Mouse (Mus musculus): ENCODE data around the gene Fignl1. TPM values are rescaled to one million over a fixed set of nuclear protein-coding genes. Genes with fewer than 3 reads are reported as not detected.

Fignl1 gene
- total and polyA plus RNA-seq, 3 experiments = 3.6 to 120 (median 97.4) TPM

- no peak for TF ChIP-seq POLR2AphosphoS5 (IDR thresholded peaks at IDR 0.05; ENCODE audit: insufficient replicate concordance, low read depth, low read length)
- TF ChIP-seq CTCF (IDR thresholded peaks at IDR 0.05; ENCODE audit: low read depth, low read length) = no peak
- no peak for TF ChIP-seq GATA2 (IDR thresholded peaks at IDR 0.05; ENCODE audit: borderline replicate concordance, low read depth, low read length)
- TF ChIP-seq GATA1 (IDR thresholded peaks at IDR 0.05; ENCODE audit: borderline replicate concordance, low read length) = no peak
- no peak for TF ChIP-seq TAL1 (conservative IDR thresholded peaks at IDR 0.05; ENCODE audit: low read depth, low read length)
- Histone ChIP-seq H3K9me3 (replicated peaks) (peaks cover 34% of the 10 kb centered on the region), H3K36me3 (replicated peaks) (no peaks in the 10 kb centered on the region), H3K4me3 (ENCODE audit: low read depth, low read length) (no peak overlapping the region), H3K4me1 (ENCODE audit: insufficient read depth, low read depth, low read length) (peaks cover 58% of the 10 kb centered on the region), H3K27me3 (ENCODE audit: insufficient read depth, low read length) (peaks cover 55% of the 10 kb centered on the region)
- DNase-seq (ENCODE audit: low spot score) = no peak
- no peak for ATAC-seq (ENCODE audit: extremely low read depth, insufficient number of reproducible peaks, low FRiP score, poor library complexity, severe bottlenecking)
Measured at GRCm38 (mm10) chr11:11823980-11824911, 15.5 kb upstream of the Fignl1 start.

- TF ChIP-seq POLR2AphosphoS5 (IDR thresholded peaks at IDR 0.05; ENCODE audit: insufficient replicate concordance, low read depth, low read length) (no peak), GATA1 (IDR thresholded peaks at IDR 0.05; ENCODE audit: borderline replicate concordance, low read length) (no peak), GATA2 (IDR thresholded peaks at IDR 0.05; ENCODE audit: borderline replicate concordance, low read depth, low read length) (no peak), TAL1 (conservative IDR thresholded peaks at IDR 0.05; ENCODE audit: low read depth, low read length) (no peak), CTCF (IDR thresholded peaks at IDR 0.05; ENCODE audit: low read depth, low read length) (no peak)
- H3K27me3 ChIP-seq (ENCODE audit: insufficient read depth, low read length) = peaks cover 39% of the 10 kb centered on the region
- DNase-seq (ENCODE audit: low spot score) (no peak), ATAC-seq (ENCODE audit: extremely low read depth, insufficient number of reproducible peaks, low FRiP score, poor library complexity, severe bottlenecking) (no peak)
- no peak overlapping the region; the same call in 1 of the 2 replicates for H3K4me3 ChIP-seq (ENCODE audit: low read depth, low read length)
- no peaks in the 10 kb centered on the region for H3K36me3 ChIP-seq (replicated peaks)
- peaks cover 57% of the 10 kb centered on the region for H3K4me1 ChIP-seq (ENCODE audit: insufficient read depth, low read depth, low read length)
- peaks cover 20% of the 10 kb centered on the region for H3K9me3 ChIP-seq (replicated peaks)
Measured at GRCm38 (mm10) chr11:11822181-11823095, 13.7 kb upstream of the Fignl1 start.

DNA sequence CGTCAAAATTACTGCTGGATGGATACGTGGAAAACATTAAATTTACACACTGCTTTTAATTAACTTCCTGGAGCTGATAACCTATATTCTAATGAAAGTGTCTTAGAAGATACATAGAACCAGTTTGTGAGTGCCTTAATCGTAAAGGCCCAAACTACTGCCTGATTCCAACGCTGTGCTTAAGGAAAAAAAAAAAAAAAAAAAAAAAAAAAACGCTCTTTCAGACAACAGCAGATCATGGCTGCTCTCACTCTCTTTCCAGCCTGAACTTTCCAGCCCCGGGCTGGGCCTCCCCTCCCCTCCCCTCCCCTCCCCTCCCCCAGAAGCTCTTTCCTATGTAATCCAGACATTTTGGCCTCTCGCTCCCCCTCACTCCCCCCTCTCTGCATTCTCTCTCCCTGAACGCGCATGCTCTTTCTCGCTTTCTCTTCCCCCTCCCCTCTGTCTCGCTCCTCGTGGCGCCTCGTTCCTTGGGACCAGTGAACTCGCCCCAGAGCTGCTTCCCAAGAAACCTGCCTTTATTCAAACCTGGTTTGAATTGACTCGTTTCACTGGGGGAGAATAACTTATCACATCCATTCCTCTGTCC, 12.7 kb upstream of the Fignl1 start:
- DNase-seq (ENCODE audit: low spot score) = no peak
- ATAC-seq (ENCODE audit: extremely low read depth, insufficient number of reproducible peaks, low FRiP score, poor library complexity, severe bottlenecking) = no peak
- H3K27me3 ChIP-seq (ENCODE audit: insufficient read depth, low read length) = peaks cover 33% of the 10 kb centered on the region
- H3K4me3 ChIP-seq (ENCODE audit: low read depth, low read length) = no peak overlapping the region
- no peak for TF ChIP-seq CTCF (IDR thresholded peaks at IDR 0.05; ENCODE audit: low read depth, low read length)
- TF ChIP-seq POLR2AphosphoS5 (IDR thresholded peaks at IDR 0.05; ENCODE audit: insufficient replicate concordance, low read depth, low read length) = no peak
- TF ChIP-seq TAL1 (conservative IDR thresholded peaks at IDR 0.05; ENCODE audit: low read depth, low read length) = no peak
- TF ChIP-seq GATA2 (IDR thresholded peaks at IDR 0.05; ENCODE audit: borderline replicate concordance, low read depth, low read length) = no peak
- TF ChIP-seq GATA1 (IDR thresholded peaks at IDR 0.05; ENCODE audit: borderline replicate concordance, low read length) = no peak
- peaks cover 60% of the 10 kb centered on the region for H3K4me1 ChIP-seq (ENCODE audit: insufficient read depth, low read depth, low read length)
- H3K36me3 ChIP-seq (replicated peaks) = no peaks in the 10 kb centered on the region
- H3K9me3 ChIP-seq (replicated peaks) = peaks cover 11% of the 10 kb centered on the region

GRCm38 (mm10) chr11:11820737-11821136, 12.0 kb upstream of the Fignl1 start:
- peaks cover 67% of the 10 kb centered on the region for H3K4me1 ChIP-seq (ENCODE audit: insufficient read depth, low read depth, low read length)
- H3K4me3 ChIP-seq (ENCODE audit: low read depth, low read length) = no peak overlapping the region
- ATAC-seq (ENCODE audit: extremely low read depth, insufficient number of reproducible peaks, low FRiP score, poor library complexity, severe bottlenecking) = no peak
- H3K27me3 ChIP-seq (ENCODE audit: insufficient read depth, low read length) = peaks cover 28% of the 10 kb centered on the region
- no peak for DNase-seq (ENCODE audit: low spot score)
- peaks cover 4% of the 10 kb centered on the region for H3K9me3 ChIP-seq (replicated peaks)
- no peaks in the 10 kb centered on the region for H3K36me3 ChIP-seq (replicated peaks)
- TF ChIP-seq POLR2AphosphoS5 (IDR thresholded peaks at IDR 0.05; ENCODE audit: insufficient replicate concordance, low read depth, low read length) = no peak
- no peak for TF ChIP-seq CTCF (IDR thresholded peaks at IDR 0.05; ENCODE audit: low read depth, low read length)

GRCm38 (mm10) chr11:11820251-11820650, 11.5 kb upstream of the Fignl1 start:
- Histone ChIP-seq H3K36me3 (replicated peaks) (no peaks in the 10 kb centered on the region), H3K4me3 (ENCODE audit: low read depth, low read length) (no peak overlapping the region), H3K27me3 (ENCODE audit: insufficient read depth, low read length) (peaks cover 23% of the 10 kb centered on the region), H3K9me3 (replicated peaks) (peaks cover under 1% of the 10 kb centered on the region; the same call in 1 of the 2 replicates), H3K4me1 (ENCODE audit: insufficient read depth, low read depth, low read length) (peaks cover 71% of the 10 kb centered on the region)
- TF ChIP-seq CTCF (IDR thresholded peaks at IDR 0.05; ENCODE audit: low read depth, low read length) (peak; percentile 63), POLR2AphosphoS5 (IDR thresholded peaks at IDR 0.05; ENCODE audit: insufficient replicate concordance, low read depth, low read length) (no peak)
- DNase-seq (ENCODE audit: low spot score) (peak; percentile 52), ATAC-seq (ENCODE audit: extremely low read depth, insufficient number of reproducible peaks, low FRiP score, poor library complexity, severe bottlenecking) (peak; percentile 23; the same call in 1 of the 2 replicates)

DNA sequence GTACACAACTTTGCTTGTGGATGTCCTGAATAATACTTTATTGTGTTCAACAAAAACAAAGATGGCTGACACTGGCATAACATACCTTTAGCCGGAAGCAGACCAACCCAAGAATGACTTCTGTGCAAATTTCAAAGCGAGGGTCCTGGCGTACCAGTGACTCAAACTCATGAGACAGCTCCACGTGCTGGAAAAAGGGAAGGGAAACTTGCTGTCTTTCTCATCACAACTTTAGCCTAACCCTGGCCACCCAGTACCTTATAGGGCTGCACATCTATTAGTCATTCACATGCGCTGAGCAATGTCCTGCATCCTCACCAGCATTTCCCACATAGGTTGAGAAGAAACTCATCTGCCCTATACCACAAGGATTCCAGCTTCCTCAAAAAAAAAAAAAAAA, 10.4 kb upstream of the Fignl1 start:
- Histone ChIP-seq H3K9me3 (replicated peaks) (no peaks in the 10 kb centered on the region), H3K4me1 (ENCODE audit: insufficient read depth, low read depth, low read length) (peaks cover 67% of the 10 kb centered on the region)
- no peak for ATAC-seq (ENCODE audit: extremely low read depth, insufficient number of reproducible peaks, low FRiP score, poor library complexity, severe bottlenecking)

More for the DNA sequence above, 10.4 kb upstream of the Fignl1 start:
- no peak overlapping the region for H3K4me3 ChIP-seq (ENCODE audit: low read depth, low read length)
- peaks cover 14% of the 10 kb centered on the region for H3K27me3 ChIP-seq (ENCODE audit: insufficient read depth, low read length)
- TF ChIP-seq GATA1 (IDR thresholded peaks at IDR 0.05; ENCODE audit: borderline replicate concordance, low read length) (no peak), POLR2AphosphoS5 (IDR thresholded peaks at IDR 0.05; ENCODE audit: insufficient replicate concordance, low read depth, low read length) (no peak), TAL1 (conservative IDR thresholded peaks at IDR 0.05; ENCODE audit: low read depth, low read length) (no peak), GATA2 (IDR thresholded peaks at IDR 0.05; ENCODE audit: borderline replicate concordance, low read depth, low read length) (no peak), CTCF (IDR thresholded peaks at IDR 0.05; ENCODE audit: low read depth, low read length) (no peak)
- no peak for DNase-seq (ENCODE audit: low spot score)
- no peaks in the 10 kb centered on the region for H3K36me3 ChIP-seq (replicated peaks)
